Mouse (Mus musculus) embryonic stem cell, embryonic (primary cell): ENCODE data around the gene Prkcb.

Experiments used
- CTCF ChIA-PET, 4 experiments: fragments of 300-600 bp in 2 of 4; fragments of 350-600 bp in 2 of 4; sonication (Branson Sonifier 250); formaldehyde crosslinking; loops; one replicate each; lab custom pipeline; 2022; ENCODE audit warnings: inconsistent platforms in 2 of 4; lab: Charles Lee
- POLR2A ChIA-PET, 4 experiments: fragments of 300-600 bp in 2 of 4; fragments of 350-600 bp in 2 of 4; sonication (Branson Sonifier 250); formaldehyde crosslinking; loops; one replicate each; lab custom pipeline; 2022; ENCODE audit warnings: antibody characterized with exemption in 4 of 4, inconsistent platforms in 1 of 4; lab: Charles Lee

Gene Prkcb

GRCm38 (mm10) chr7:122279580-122279979 is 9.0 kb upstream of the Prkcb start:
- CTCF ChIA-PET, result interaction anchor here in 2 of 4 experiments (0.6 to 1.0 kb wide), 3 partner anchors 11 to 29 kb away, joined by 3 to 5 read pairs (median 4); no protein-coding TSS in a partner anchor
- POLR2A ChIA-PET, result interaction anchor here in 3 of 4 experiments (0.7 to 2.5 kb wide), 7 partner anchors 10 to 490 kb away, joined by 3 to 7 read pairs (median 3); partner anchors contain the start of gene Gga2 (in 1 of the 3)

GRCm38 (mm10) chr7:122280334-122280733 is 8.2 kb upstream of the Prkcb start:
- CTCF ChIA-PET, result interaction anchor here in 2 of 4 experiments (0.7 to 1.8 kb wide), 4 partner anchors 10 to 38 kb away, joined by 4 to 6 read pairs (median 4); no protein-coding TSS in a partner anchor
- POLR2A ChIA-PET, result interaction anchor here in 3 of 4 experiments (0.6 to 2.5 kb wide), 6 partner anchors 9 to 489 kb away, joined by 3 to 7 read pairs (median 4); no protein-coding TSS in a partner anchor

GRCm38 (mm10) chr7:122282584-122282983 is 6.0 kb upstream of the Prkcb start:
- CTCF ChIA-PET, result interaction anchor here (0.6 to 1.6 kb wide), 6 partner anchors 31 to 196 kb away, joined by 3 to 14 read pairs (median 5); no protein-coding TSS in a partner anchor

GRCm38 (mm10) chr7:122287217-122287616 is 1.3 kb upstream of the Prkcb start:
- CTCF ChIA-PET, result no interaction called here

More at GRCm38 (mm10) chr7:122282584-122282983, 6.0 kb upstream of the Prkcb start:
- POLR2A ChIA-PET, result no interaction called here

DNA sequence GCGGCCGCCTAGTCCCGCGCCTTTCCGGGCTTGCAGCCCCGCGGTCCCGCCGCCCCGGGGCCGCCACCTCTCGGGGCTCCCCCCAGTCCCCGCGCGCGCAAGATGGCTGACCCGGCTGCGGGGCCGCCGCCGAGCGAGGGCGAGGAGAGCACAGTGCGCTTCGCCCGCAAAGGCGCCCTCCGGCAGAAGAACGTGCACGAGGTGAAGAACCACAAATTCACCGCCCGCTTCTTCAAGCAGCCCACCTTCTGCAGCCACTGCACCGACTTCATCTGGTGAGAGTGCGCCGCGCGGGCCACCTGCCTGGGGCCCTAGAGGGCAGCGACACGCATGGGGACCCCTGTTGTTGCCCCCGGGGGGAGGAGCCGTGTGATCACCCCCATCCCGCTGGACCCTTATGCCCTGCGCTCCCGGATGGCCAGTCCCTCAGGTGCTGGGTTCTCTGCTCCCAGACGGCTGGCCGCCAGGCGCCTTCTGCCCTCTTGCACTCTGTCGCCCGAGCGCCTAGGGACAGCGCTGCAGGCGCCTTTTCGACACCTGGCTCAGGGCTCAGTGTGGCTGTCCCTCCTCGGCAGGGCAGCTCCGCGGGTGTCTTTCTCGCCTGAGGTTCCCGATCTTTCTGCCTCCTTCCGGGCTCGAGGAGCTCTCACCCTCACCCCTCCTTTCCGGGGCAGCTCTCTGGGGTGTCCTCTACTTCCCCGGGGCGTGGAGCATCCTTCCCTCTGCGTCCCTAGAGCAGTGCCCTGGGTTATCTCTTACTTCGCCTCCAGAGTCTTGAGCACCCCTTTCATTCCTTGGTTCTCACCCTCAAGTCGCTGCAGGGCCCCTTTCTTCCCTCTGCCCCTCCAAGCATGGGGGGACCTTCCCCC is 926 bp downstream of the Prkcb start:
- POLR2A ChIA-PET, result interaction anchor here in 2 of 4 experiments (0.7 to 1.5 kb wide), 2 partner anchors 10 kb away, joined by 3 to 7 read pairs; no protein-coding TSS in a partner anchor
- CTCF ChIA-PET, result interaction anchor here in 3 of 4 experiments (0.6 to 3.0 kb wide), 11 partner anchors 8 to 176 kb away, joined by 3 to 12 read pairs (median 3); no protein-coding TSS in a partner anchor

More at GRCm38 (mm10) chr7:122287217-122287616, 1.3 kb upstream of the Prkcb start:
- POLR2A ChIA-PET, result no interaction called here

DNA sequence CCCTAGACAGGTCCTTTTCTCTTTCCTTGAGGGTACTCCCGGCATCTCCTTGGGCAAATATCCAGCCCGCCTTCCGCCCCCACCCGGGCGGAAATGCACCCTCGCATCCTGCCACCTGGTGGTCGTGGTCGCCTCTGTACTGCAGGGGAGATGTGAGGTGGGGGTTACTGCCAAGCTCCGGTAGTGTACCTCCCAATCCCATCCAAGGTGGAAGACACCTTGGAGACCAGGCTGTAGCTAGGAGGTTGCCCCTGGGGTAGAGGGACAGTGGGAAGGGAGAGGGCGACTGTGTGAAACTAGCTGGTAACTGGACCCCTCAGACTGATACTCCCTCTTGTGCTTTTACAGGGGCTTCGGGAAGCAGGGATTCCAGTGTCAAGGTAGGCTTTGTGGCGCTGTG is 1.6 kb downstream of the Prkcb start:
- ChIA-PET POLR2A (interaction anchor here in 1 of 4 experiments (0.9 to 1.5 kb wide), 2 partner anchors 11 kb away, joined by 4 to 7 read pairs; no protein-coding TSS in a partner anchor), CTCF (interaction anchor here in 3 of 4 experiments (0.6 to 3.0 kb wide), 9 partner anchors 8 to 176 kb away, joined by 3 to 12 read pairs (median 3); no protein-coding TSS in a partner anchor)

DNA sequence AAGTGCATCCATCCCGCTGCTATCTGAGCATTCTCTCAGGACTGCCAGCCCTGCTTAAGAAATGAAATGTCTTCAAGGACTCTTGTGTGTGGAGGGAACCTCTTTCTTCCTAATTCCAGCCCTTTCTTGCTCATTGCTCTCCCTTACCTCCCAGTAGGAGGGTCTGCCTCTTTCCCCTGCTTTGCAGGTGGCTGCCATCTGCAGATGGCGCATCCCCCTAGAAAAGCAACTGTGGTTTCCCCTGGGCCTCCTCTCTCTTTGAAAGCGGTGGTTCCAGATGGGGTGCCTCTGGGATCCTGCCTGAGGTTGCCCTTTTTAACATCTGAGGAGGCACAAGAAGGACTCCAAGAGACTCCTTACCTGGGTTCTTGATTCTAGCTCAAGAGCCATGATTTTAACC is 2.2 kb downstream of the Prkcb start:
- CTCF ChIA-PET, result interaction anchor here in 2 of 4 experiments (0.5 to 3.0 kb wide), 5 partner anchors 8 to 652 kb away, joined by 3 to 12 read pairs (median 5); no protein-coding TSS in a partner anchor
- POLR2A ChIA-PET, result interaction anchor here in 1 of 4 experiments (0.9 to 1.5 kb wide), 2 partner anchors 10 to 11 kb away, joined by 4 to 7 read pairs; no protein-coding TSS in a partner anchor

- CTCF ChIA-PET, result interaction anchor here in 2 of 4 experiments (0.6 to 0.8 kb wide), 2 partner anchors 15 to 50 kb away, joined by 3 read pairs; no protein-coding TSS in a partner anchor
- POLR2A ChIA-PET, result interaction anchor here in 1 of 4 experiments (0.5 to 0.9 kb wide), 2 partner anchors 10 to 83 kb away, joined by 3 read pairs; no protein-coding TSS in a partner anchor
Measured at GRCm38 (mm10) chr7:122292151-122292550, 3.6 kb downstream of the Prkcb start.

DNA sequence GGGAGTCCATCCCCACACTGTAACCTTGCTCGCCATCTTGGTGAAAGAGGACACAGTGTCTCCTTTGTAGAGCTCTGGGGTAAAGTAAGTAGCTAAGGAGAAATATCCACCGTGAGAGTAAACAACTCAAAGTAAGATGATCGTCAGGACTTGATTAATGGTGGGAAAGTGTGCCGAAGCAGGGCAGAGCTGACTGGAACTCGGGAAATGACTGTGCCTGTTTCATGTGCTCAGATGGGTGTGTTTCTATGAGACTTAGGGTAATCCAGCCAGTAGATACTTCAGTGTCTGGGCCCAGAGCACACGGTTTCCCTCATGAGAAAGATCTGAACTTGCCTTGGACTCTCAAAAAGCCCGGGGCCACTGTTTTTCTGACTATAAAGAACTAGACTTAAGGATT is 5.6 kb downstream of the Prkcb start:
- CTCF ChIA-PET, result interaction anchor here in 1 of 4 experiments (0.6 kb wide), 1 partner anchor 94 kb away, joined by 3 read pairs; no protein-coding TSS in a partner anchor
- POLR2A ChIA-PET, result no interaction called here

DNA sequence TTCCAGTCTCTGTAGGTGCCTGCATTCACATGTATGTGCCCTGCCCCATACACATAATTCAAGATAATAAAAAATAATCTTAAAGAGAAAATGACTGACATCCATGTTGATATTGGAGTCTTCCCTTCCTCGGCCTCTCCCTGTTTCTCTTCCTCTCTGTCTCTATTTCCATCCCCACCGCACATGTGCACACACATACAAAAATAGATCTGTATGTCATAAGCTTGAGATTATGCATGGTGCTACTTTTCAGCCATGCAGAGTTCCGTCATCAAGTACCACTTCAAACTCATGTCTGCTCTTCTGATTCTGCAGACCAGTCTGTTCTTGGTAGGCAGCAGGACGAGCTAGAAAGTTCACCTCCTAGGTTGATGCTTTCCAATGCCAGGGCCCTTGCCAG is 6.8 kb downstream of the Prkcb start:
- POLR2A ChIA-PET, result interaction anchor here in 1 of 4 experiments (1.1 kb wide), 1 partner anchor 15 kb away, joined by 3 read pairs; no protein-coding TSS in a partner anchor
- CTCF ChIA-PET, result interaction anchor here in 1 of 4 experiments (1.0 kb wide), 1 partner anchor 92 kb away, joined by 6 read pairs; no protein-coding TSS in a partner anchor

GRCm38 (mm10) chr7:122296331-122296730 is 7.8 kb downstream of the Prkcb start:
- ChIA-PET CTCF (interaction anchor here in 1 of 4 experiments (1.0 kb wide), 1 partner anchor 91 kb away, joined by 6 read pairs; no protein-coding TSS in a partner anchor), POLR2A (no interaction called here)

- CTCF ChIA-PET, result interaction anchor here in 1 of 4 experiments (0.5 kb wide), 1 partner anchor 9 kb away, joined by 3 read pairs; no protein-coding TSS in a partner anchor
- POLR2A ChIA-PET, result no interaction called here
Measured at GRCm38 (mm10) chr7:122296805-122297204, 8.3 kb downstream of the Prkcb start.

DNA sequence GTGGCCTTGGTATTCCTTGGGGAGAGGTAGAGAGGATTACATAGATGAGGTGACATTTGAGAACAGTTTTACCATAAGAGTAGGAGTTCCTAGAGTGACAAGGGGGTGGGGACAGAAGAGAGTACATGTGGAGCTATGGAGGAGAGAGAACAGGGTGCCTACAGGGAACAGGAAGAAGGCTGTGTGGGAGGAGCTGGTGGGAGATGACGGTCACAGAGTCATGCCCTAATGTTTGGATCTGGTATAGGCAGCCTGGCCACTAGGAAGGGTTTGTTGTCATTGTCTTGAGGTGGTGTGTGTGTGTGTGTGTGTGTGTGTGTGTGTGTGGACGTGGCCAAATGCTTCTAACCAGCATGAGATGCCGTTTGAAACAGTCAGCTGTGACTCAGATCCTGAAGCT is 9.1 kb downstream of the Prkcb start:
- ChIA-PET POLR2A (no interaction called here), CTCF (interaction anchor here in 1 of 4 experiments (1.3 kb wide), 1 partner anchor 8 kb away, joined by 3 read pairs; no protein-coding TSS in a partner anchor)

DNA sequence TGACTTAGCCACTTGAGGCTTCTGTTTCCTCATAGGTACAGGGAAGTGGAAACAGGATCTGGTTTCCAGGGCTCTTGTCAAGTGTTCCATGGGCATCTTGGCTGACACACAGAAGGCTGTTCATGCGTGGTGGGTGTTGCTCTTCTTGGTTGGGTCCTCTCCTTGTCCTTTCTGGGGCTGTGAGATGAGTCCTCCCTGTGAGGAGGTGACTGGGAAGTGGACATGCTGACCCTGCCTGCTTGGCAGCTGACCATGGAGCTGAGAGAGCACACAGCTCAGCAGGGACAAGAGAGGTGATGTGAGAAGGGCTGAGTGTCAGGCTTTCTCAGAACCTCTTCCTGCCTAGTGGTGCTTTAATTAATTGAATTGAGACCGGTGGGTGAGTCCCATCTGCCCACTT is 10.2 kb downstream of the Prkcb start:
- CTCF ChIA-PET, result interaction anchor here in 1 of 4 experiments (1.3 kb wide), 1 partner anchor 9 kb away, joined by 3 read pairs; no protein-coding TSS in a partner anchor

GRCm38 (mm10) chr7:122300538-122300937 is 12.0 kb downstream of the Prkcb start:
- ChIA-PET POLR2A (interaction anchor here in 1 of 4 experiments (1.5 kb wide), 1 partner anchor 10 kb away, joined by 4 read pairs; no protein-coding TSS in a partner anchor), CTCF (interaction anchor here in 1 of 4 experiments (1.0 to 1.5 kb wide), 2 partner anchors 49 to 58 kb away, joined by 3 read pairs; no protein-coding TSS in a partner anchor)

More for the DNA sequence above, 10.2 kb downstream of the Prkcb start:
- POLR2A ChIA-PET, result no interaction called here

DNA sequence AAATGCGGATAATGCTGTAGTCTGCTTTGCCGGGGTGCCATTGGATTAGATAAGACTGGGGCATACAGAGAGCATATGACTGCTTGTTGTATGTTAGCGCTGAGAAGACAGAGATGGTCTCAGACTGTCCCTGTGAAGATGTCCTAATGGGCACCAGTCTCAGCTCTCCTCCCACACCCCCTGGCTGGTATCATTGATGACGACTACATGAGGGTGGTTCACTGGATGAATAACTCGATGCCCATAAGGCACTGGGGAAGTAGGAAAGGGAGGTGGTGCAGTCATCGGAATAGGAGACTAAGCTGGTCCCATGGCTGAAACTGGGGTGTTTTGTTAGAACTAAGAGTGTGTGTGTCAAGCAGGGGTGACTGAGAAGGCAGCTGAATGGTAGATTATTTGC is 14.0 kb downstream of the Prkcb start:
- CTCF ChIA-PET, result no interaction called here

DNA sequence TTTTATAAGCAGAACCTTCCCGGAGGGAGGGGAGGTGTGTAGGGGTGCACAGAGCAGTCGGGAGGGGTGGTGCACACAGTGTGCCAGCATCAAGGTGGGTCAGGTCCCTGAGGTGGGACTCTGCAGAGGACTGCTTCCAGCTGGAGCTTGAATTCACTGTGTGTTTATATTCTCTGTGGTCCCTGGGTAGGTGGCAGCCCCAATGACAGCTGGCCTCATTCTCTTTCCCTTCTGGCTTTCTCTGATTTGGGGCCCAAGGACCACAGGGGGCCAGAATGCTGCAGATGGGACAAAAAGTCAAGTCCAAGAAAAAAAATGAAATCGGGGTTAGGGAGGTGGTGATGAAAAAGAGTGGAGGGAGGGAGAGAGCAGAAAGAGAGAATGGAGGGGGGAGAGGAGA is 15.4 kb downstream of the Prkcb start:
- CTCF ChIA-PET, result interaction anchor here in 2 of 4 experiments (0.5 to 0.8 kb wide), 2 partner anchors 20 to 95 kb away, joined by 4 to 6 read pairs; no protein-coding TSS in a partner anchor
- POLR2A ChIA-PET, result no interaction called here

More for the DNA sequence above, 14.0 kb downstream of the Prkcb start:
- POLR2A ChIA-PET, result interaction anchor here in 1 of 4 experiments (0.5 kb wide), 1 partner anchor 297 kb away, joined by 3 read pairs; no protein-coding TSS in a partner anchor

DNA sequence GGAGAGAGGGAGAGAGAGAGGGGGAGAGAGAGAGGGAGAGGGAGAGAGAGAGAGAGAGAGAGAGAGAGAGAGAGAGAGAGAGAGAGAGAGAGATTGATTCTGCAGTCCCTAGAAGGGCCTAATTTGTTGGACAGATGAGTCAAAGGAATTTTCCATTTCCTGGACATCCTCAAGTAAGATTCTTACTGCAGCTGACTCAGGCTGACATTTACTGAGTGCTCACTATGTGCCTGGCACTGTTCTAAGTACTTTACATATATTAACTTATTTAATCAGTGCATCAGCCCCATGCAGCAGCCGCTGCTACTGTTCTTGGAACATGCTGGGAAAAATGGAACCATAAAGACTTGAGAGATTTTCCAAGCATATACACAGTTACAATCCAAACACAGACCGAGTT is 16.0 kb downstream of the Prkcb start:
- ChIA-PET CTCF (interaction anchor here in 1 of 4 experiments (0.5 kb wide), 1 partner anchor 95 kb away, joined by 4 read pairs; no protein-coding TSS in a partner anchor), POLR2A (no interaction called here)
